In genomic region chr11:48764119-48764518, GRCm38 (mm10) we compare ENCODE assay signal across 31 mouse cellular contexts.
"Had no signal": no experiment of that assay in that cellular context is flagged by ENCODE, and none has a peak within 500 bp of the region (broad histone marks: within the 10 kb centered on the region; RNA-seq: fewer than 3 reads in every experiment).

No protein-coding gene starts in this region.

- H3K27me3 ChIP-seq: limb, embryonic 12.5 days; limb, embryonic 13.5 days; limb, embryonic 15.5 days; liver, embryonic 12.5 days; liver, embryonic 13.5 days; liver, embryonic 15.5 days; lung, embryonic 15.5 days; midbrain, embryonic 12.5 days; midbrain, embryonic 13.5 days; midbrain, embryonic 15.5 days had no signal

- H3K4me2 ChIP-seq: limb, embryonic 12.5 days; limb, embryonic 13.5 days; limb, embryonic 15.5 days; liver, embryonic 11.5 days; liver, embryonic 12.5 days; liver, embryonic 13.5 days; liver, embryonic 15.5 days; lung, embryonic 14.5 days; lung, embryonic 15.5 days; midbrain, embryonic 11.5 days; midbrain, embryonic 12.5 days; midbrain, embryonic 13.5 days; midbrain, embryonic 15.5 days had no signal

- ATAC-seq: liver, embryonic 12.5 days; liver, postnatal 0 days; lung, postnatal 0 days; midbrain, embryonic 13.5 days; midbrain, embryonic 15.5 days; midbrain, embryonic 16.5 days had no signal

- H3K4me3 ChIP-seq: limb, embryonic 10.5 days; limb, embryonic 12.5 days; limb, embryonic 13.5 days; limb, embryonic 15.5 days; liver, embryonic 12.5 days; liver, embryonic 13.5 days; liver, embryonic 15.5 days; lung, embryonic 15.5 days; megakaryocyte, embryonic 14.5 days; midbrain, embryonic 10.5 days; midbrain, embryonic 12.5 days; midbrain, embryonic 13.5 days; midbrain, embryonic 15.5 days; myocyte had no signal

- H3K9me3 ChIP-seq: limb, embryonic 10.5 days; limb, embryonic 12.5 days; limb, embryonic 13.5 days; limb, embryonic 15.5 days; liver, embryonic 12.5 days; liver, embryonic 13.5 days; liver, embryonic 15.5 days; lung, embryonic 15.5 days; megakaryocyte, embryonic 14.5 days; midbrain, embryonic 10.5 days; midbrain, embryonic 12.5 days; midbrain, embryonic 13.5 days; midbrain, embryonic 15.5 days had no signal

- H3K27ac ChIP-seq: limb, embryonic 10.5 days; limb, embryonic 12.5 days; limb, embryonic 13.5 days; limb, embryonic 15.5 days; liver, embryonic 12.5 days; liver, embryonic 13.5 days; liver, embryonic 14.5 days; liver, embryonic 15.5 days; lung, embryonic 15.5 days; macrophage; midbrain, embryonic 10.5 days; midbrain, embryonic 12.5 days; midbrain, embryonic 13.5 days; midbrain, embryonic 15.5 days had no signal

- DNase-seq: left cerebral cortex, postnatal 4 days; liver; liver, embryonic 13.5 days; liver, postnatal 0 days; lung, adult 18-20 months; lung, adult 2 months; lung, embryonic 14.5 days; lung, postnatal 10 days; lung, postnatal 14 days; lung, postnatal 36 days; lung, postnatal 4 days; midbrain, embryonic 14.5 days had no signal

- H3K4me1 ChIP-seq: limb, embryonic 10.5 days; limb, embryonic 12.5 days; limb, embryonic 13.5 days; limb, embryonic 15.5 days; liver, embryonic 12.5 days; liver, embryonic 13.5 days; liver, embryonic 15.5 days; lung, embryonic 15.5 days; midbrain, embryonic 10.5 days; midbrain, embryonic 12.5 days; midbrain, embryonic 13.5 days; midbrain, embryonic 15.5 days had no signal

- H3K36me3 ChIP-seq: limb, embryonic 10.5 days; limb, embryonic 12.5 days; limb, embryonic 13.5 days; limb, embryonic 15.5 days; liver, embryonic 12.5 days; liver, embryonic 13.5 days; liver, embryonic 15.5 days; lung, embryonic 15.5 days; midbrain, embryonic 10.5 days; midbrain, embryonic 12.5 days; midbrain, embryonic 13.5 days; midbrain, embryonic 15.5 days had no signal

- H3K9ac ChIP-seq: limb, embryonic 12.5 days; limb, embryonic 13.5 days; limb, embryonic 15.5 days; liver, embryonic 12.5 days; liver, embryonic 13.5 days; liver, embryonic 14.5 days; liver, embryonic 15.5 days; liver, postnatal 0 days; lung, embryonic 14.5 days; lung, embryonic 15.5 days; midbrain, embryonic 12.5 days; midbrain, embryonic 13.5 days; midbrain, embryonic 15.5 days had no signal
